Mouse (Mus musculus) T-helper 17 cell (primary cell): Measurements from ENCODE around the gene Klhl23.
"Not testable (repeated sequence)": the region's sequence is repeated elsewhere in the genome, so short reads cannot be mapped to it uniquely, and the experiment has no call there.

Experiments used
- in situ Hi-C, 2 experiments: fragments of 300-600 bp; cut with MboI, MseI; formaldehyde crosslinking; loops; 1 replicate in 1 of 2; 2 replicates in 1 of 2; pipeline ENCODE4 v1.15.1; 2025; ENCODE audit warnings: high pct_unique_total_duplicates in 2 of 2

Gene Klhl23

DNA sequence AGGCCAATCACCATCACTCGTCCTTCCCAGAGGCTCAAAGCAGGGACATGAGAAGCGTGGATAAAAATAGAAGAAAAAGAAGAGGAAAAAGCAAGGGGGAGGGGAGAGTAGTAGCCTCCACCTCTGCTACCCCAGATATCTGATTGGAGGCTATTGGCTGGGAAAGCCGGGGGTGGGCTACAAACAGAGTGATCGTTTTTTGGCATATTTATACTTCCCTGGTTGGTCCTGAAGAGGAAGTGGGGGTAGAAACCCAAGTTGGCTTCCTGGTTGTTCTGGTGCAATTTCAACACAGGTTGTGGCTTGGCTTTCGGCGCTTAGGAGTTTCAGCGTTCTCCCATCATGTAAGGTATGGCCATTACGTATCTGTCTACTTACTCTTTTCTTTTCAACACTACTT is at the start of gene Klhl23:
TSS of gene Klhl23 (plus strand) at position 234 of the 400 bp plus-strand sequence.
- in situ Hi-C loops: no loop called here

GRCm38 (mm10) chr2:69773331-69773730 is 48.4 kb upstream of the Klhl23 start:
- in situ Hi-C loops: loop anchor here in 1 of 2 experiments (5.0 kb wide), 1 partner anchor 894 kb away; no protein-coding TSS in a partner anchor

GRCm38 (mm10) chr2:69777985-69778835 is 43.5 kb upstream of the Klhl23 start:
- in situ Hi-C loops: no loop called here

- in situ Hi-C loops: no loop called here
Observed at GRCm38 (mm10) chr2:69778836-69779177, 42.9 kb upstream of the Klhl23 start.

DNA sequence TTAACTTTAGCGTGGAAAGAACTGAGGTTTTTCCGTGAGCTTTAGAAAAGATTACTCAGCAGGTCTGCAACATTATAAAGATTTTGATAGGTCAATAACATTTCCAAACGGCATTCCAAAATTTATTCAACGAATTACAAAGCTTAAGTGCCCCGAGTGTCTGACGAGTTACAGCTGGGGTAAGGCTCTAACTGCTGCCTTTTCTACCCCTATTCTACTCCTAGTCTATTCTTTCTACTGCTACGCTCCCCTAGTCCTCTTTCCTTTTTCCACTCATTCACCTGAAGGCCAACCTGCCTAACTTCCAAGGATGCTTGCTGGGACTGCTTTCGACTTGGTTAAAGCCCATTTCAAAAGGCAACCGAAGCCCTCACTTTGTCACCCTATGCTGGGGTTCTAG is 32.8 kb upstream of the Klhl23 start:
- in situ Hi-C loops: loop anchor here in 1 of 2 experiments (10.0 kb wide), 1 partner anchor 154 kb away; no protein-coding TSS in a partner anchor

DNA sequence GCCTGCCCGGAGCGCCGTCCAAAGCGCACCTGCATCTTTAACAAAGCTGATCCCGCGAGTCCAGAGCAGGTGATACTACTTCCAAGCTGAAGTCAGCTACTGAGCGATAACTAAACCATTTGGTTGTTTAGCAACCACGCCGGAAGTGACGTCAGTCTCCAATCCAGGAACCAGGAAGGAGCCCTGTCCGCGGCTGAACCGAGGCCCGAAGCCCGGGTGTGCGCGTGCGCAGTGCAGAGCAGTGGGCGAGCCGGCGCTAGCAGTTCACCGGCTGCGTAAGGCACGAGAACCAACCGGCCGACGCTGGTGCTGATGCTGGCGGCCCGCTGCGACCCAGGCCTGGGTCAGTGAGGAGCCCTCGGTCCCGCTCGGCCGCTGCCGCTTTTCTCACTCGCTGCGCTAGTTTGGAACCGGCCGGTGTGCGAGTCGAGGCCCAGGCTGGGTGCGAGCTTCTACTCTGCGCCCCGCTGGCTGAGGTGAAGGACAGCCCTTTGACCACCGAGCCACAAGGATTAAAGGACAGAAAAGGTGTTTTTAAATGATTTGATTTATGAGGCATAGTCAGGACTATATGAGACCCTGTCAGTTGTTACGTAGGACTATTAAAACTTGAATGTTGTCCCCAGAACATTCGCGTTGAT is 32.2 kb upstream of the Klhl23 start, which contains the start of the genes Ccdc173 and Phospho2:
TSS of gene Ccdc173 (minus strand) at position 147 of the 641 bp plus-strand sequence.
TSS of gene Phospho2 (plus strand) at position 195 of the 641 bp plus-strand sequence.
- in situ Hi-C loops: loop anchor here in 1 of 2 experiments (10.0 kb wide), 2 partner anchors 155 to 1465 kb away; no protein-coding TSS in a partner anchor

DNA sequence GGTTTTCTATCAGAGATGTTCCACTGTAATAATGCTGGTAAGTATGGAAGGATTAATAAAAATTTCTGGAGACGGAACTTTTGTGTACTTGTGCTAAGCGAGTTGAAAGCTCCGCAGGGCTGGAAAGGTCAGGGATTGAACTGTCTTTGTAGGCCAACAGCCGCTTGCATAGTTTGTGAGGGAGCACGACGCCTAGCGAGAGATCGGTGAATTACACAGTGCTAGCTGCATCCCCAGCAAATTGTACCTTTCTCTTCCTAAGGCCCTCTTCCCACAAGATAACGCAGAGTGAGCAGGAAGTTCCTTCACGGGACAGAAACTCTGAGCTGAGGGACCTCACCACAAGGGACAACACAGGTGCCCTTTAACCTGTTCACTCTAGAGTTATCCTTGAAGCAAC is 31.5 kb upstream of the Klhl23 start:
- in situ Hi-C loops: loop anchor here in 1 of 2 experiments (10.0 kb wide), 1 partner anchor 1465 kb away; no protein-coding TSS in a partner anchor

GRCm38 (mm10) chr2:69790722-69791121 is 31.0 kb upstream of the Klhl23 start:
- in situ Hi-C loops: loop anchor here in 1 of 2 experiments (10.0 kb wide), 1 partner anchor 1464 kb away; no protein-coding TSS in a partner anchor

DNA sequence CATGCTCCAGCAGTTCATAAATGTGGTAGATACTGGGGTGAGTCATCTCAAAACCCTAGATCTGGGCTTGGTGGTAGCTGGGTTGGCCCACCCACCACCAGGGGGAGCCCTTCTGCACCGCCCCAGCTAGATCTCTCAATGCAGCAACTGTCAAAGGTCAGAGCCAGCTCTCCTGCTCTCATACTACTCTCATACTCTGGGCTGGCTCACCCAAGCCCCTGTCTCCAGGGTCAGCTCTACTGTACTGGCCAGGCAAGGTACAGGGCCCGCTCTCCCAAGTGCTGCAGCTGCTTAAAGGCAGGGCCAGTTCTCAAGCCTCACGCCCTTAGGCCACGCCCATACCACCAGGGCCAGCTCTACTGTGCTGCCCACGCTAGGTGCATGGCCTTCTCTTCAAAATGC is 18.8 kb upstream of the Klhl23 start:
- in situ Hi-C loops: loop anchor here in 1 of 2 experiments (10.0 kb wide), 1 partner anchor 1982 kb away; no protein-coding TSS in a partner anchor

GRCm38 (mm10) chr2:69803756-69804155 is 18.0 kb upstream of the Klhl23 start:
- in situ Hi-C loops: loop anchor here in 1 of 2 experiments (10.0 kb wide), 1 partner anchor 1981 kb away; no protein-coding TSS in a partner anchor

DNA sequence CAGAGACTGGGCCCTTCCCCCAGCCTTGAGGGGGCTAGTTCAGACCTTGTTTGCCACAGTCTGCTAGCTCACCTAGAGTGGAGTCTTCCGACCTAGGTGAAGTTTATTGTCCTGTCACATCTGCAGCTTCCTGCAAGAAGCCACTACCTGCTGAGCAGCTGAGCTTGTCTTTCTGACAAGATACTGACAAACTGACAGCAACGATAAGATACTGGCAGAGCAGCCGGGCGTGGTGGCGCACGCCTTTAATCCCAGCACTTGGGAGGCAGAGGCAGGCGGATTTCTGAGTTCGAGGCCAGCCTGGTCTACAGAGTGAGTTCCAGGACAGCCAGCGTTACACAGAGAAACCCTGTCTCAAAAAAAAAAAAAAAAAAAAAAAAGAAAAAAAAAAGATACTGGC is 17.1 kb upstream of the Klhl23 start:
- in situ Hi-C loops: loop anchor here in 1 of 2 experiments (10.0 kb wide), 1 partner anchor 1980 kb away; no protein-coding TSS in a partner anchor

GRCm38 (mm10) chr2:69810169-69810568 is 11.6 kb upstream of the Klhl23 start:
- in situ Hi-C loops: no loop called here

- in situ Hi-C loops: not testable (repeated sequence)
Observed at GRCm38 (mm10) chr2:69811349-69811748, 10.4 kb upstream of the Klhl23 start.

DNA sequence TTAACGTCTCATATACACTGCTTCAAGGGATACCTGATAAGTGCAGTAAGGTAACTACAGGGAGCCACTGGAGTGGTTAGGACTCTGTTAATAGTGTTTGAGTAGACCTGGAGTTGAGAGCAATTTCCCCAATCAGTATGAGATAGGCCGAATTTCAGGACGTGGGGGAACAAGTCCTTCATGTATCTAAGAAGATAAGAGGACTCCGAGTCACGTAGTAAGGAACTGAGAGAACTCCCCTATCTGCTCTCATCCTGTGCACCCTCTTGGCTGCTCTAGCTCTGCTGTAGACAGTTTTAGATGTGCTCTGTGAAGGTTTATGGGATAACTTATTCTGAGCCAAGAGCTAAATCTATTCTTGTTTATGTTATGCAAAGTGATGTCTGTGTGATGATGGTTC is 5.2 kb upstream of the Klhl23 start:
- in situ Hi-C loops: no loop called here

- in situ Hi-C loops: no loop called here
Observed at GRCm38 (mm10) chr2:69818350-69819085, 3.2 kb upstream of the Klhl23 start.

- in situ Hi-C loops: no loop called here
Observed at GRCm38 (mm10) chr2:69820201-69820600, 1.5 kb upstream of the Klhl23 start.

- in situ Hi-C loops: no loop called here
Observed at GRCm38 (mm10) chr2:69822361-69823128, 801 bp downstream of the Klhl23 start.

DNA sequence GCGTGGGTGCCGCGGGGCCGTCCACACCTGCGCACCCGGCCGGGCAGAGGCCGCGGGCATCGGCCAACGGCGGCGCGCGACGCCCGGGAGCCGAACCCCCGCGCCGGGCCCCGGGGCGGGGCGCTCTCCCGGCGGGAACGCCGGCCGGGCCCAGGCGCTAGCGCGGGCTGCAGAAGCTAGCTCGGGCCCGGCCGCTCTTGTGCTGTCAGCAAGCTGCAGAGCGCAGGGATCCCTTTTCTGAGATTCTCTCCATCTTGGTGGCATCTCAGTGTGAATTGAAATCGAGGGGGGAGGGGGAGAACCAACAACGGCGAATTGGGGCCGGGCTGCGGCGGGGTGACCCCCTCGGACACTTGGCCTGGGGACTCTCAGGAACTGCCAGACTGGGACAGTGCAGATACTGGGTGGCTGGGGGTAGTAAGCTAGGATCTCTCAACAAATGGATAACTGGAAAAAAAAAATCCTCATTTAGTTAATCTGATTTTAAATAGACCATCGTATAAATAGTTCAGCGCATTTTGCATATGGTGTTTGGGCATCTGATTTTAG is 1.5 kb downstream of the Klhl23 start:
- in situ Hi-C loops: no loop called here

- in situ Hi-C loops: no loop called here
Observed at GRCm38 (mm10) chr2:69825898-69826297, 4.2 kb downstream of the Klhl23 start.

DNA sequence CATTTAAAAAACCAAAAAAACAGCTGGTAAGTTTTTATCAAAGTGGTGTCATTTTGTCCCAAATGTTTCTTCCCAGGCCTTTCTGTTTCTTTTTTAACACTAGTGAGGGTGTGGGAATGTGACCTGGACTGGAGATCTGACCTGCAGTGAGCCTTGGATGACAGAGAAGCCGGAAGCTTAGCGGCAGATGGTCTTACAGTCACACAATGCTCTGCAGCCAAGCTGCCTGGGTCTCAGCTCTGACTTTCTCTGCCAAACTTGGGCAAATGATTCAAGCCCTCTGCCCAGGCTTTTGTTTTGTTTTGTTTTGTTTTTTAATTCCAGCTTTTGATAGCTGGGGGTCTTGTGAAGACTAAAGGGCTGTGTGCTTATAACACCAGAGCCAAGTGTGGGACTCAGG is 4.6 kb downstream of the Klhl23 start:
- in situ Hi-C loops: no loop called here
